Mouse (Mus musculus): ENCODE measurements around the gene Acer2. TPM values are rescaled to one million over a fixed set of nuclear protein-coding genes. Genes with fewer than 3 reads are reported as not detected.

Acer2 gene
- polyA plus RNA-seq, 1 experiment: 8.8 TPM

DNA sequence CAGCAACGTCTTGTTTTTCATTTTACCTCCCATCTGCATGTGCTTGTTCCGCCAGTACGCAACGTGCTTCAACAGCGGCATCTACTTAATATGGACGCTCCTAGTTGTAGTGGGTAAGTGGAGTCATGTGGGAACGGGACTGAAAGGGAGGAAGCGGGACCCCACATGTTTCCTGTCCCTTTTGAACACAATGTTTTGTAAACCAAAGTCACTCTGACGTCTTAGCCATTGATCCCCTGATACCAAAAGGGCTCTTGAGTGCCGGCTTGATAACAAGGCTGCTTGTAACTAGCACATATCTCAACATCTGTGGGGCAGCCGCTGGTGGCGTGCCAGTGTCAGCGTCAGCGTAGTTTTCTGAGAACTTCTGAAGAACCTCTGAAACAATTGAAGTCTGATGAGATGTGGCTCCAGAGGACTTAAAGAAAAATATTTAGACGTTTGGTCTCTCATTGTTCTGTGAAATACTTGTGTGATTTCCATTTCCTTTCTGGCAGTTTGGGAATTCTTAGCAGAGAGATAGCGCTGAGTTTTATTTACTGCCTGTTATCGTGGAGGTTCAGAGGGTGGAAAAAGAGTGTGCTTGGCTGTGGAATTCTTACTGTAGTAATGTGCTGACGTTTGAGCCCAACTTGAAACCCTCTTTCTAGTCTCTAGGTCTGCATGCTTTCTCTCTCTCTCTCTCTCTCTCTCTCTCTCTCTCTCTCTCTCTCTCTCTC is 12.1 kb downstream of the Acer2 start:
- 11% methylated on average over 18 of the region's 18 CpGs for WGBS
- TF ChIP-seq POLR2A (IDR thresholded peaks at IDR 0.05; ENCODE audit: low read depth, low read length): no peak
- TF ChIP-seq CTCF (IDR thresholded peaks at IDR 0.05; ENCODE audit: extremely low read depth, insufficient read length, insufficient replicate concordance, low read depth, low read length): no peak

DNA sequence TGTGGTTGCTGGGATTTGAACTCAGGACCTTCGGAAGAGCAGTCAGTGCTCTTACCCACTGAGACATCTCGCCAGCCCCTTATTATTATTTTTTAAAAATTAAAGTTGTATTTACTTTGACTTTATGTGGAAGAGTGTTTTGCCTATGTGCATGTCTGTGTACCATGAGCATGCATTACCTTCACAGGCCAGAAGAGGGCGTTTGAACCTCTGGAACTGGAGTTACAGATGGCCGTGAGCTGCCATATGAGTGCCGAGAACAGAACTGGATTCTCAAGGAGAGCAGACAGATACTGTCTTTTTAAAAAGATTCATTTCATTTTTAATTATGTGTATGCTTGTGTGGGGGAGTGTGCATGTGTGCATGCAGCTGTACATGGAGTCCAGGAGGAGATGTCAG is 13.7 kb downstream of the Acer2 start:
- WGBS: 78% methylated on average over 5 of the region's 5 CpGs
- H3K4me1 ChIP-seq (ENCODE audit: control insufficient read depth, insufficient read depth, insufficient read length, low read length): 0 out of 2 replicates have a peak, but pooled peaks cover 4% of the 10 kb centered on the region

More for the DNA sequence above, 12.1 kb downstream of the Acer2 start:
- Histone ChIP-seq H3K36me3 (ENCODE audit: control insufficient read depth, insufficient read depth, low read length) (no peaks in the 10 kb centered on the region), H3K4me3 (ENCODE audit: low read depth, low read length) (peak overlapping the region; percentile 39), H3K27ac (ENCODE audit: insufficient read depth, low read depth, low read length) (peak overlapping the region; percentile 23), H3K4me1 (ENCODE audit: control insufficient read depth, insufficient read depth, insufficient read length, low read length) (0 out of 2 replicates have a peak, but pooled peaks cover 4% of the 10 kb centered on the region), H3K27me3 (ENCODE audit: control insufficient read depth, insufficient read depth, low read length) (no peaks in the 10 kb centered on the region)

DNA sequence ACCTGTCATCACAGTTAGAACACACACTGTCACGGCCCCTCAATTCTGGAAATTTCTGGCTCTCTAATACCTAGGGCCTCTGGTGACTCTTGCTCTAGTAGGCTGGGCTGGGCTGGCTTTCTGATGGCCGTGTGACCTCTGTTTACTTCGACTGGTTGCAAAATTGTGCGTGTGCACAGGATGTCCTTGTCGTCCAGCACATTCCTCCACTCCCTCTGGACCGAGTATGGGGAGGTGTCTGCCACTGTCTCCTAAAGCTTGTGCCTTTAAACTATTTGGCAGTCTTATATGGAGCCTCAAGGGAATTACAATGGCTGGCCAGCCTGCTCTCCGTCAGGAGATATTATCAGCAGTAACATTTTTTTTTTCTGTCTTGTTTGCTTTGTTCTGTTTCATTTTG is 23.2 kb downstream of the Acer2 start:
- Histone ChIP-seq H3K27ac (ENCODE audit: insufficient read depth, low read depth, low read length) (no peak overlapping the region), H3K4me3 (ENCODE audit: low read depth, low read length) (no peak overlapping the region), H3K27me3 (ENCODE audit: control insufficient read depth, insufficient read depth, low read length) (no peaks in the 10 kb centered on the region), H3K4me1 (ENCODE audit: control insufficient read depth, insufficient read depth, insufficient read length, low read length) (peaks cover 7% of the 10 kb centered on the region; the same call in 1 of the 2 replicates), H3K36me3 (ENCODE audit: control insufficient read depth, insufficient read depth, low read length) (no peaks in the 10 kb centered on the region)
- 76% methylated on average over 7 of the region's 7 CpGs for WGBS
- no peak for TF ChIP-seq POLR2A (IDR thresholded peaks at IDR 0.05; ENCODE audit: low read depth, low read length)
- TF ChIP-seq CTCF (IDR thresholded peaks at IDR 0.05; ENCODE audit: extremely low read depth, insufficient read length, insufficient replicate concordance, low read depth, low read length): no peak

More for the DNA sequence above, 13.7 kb downstream of the Acer2 start:
- no peak overlapping the region for H3K27ac ChIP-seq (ENCODE audit: insufficient read depth, low read depth, low read length)
- H3K36me3 ChIP-seq (ENCODE audit: control insufficient read depth, insufficient read depth, low read length): no peaks in the 10 kb centered on the region
- no peak overlapping the region for H3K4me3 ChIP-seq (ENCODE audit: low read depth, low read length)
- H3K27me3 ChIP-seq (ENCODE audit: control insufficient read depth, insufficient read depth, low read length): no peaks in the 10 kb centered on the region
- TF ChIP-seq CTCF (IDR thresholded peaks at IDR 0.05; ENCODE audit: extremely low read depth, insufficient read length, insufficient replicate concordance, low read depth, low read length): peak; percentile 19; the same call in 1 of the 2 replicates
- no peak for TF ChIP-seq POLR2A (IDR thresholded peaks at IDR 0.05; ENCODE audit: low read depth, low read length)

DNA sequence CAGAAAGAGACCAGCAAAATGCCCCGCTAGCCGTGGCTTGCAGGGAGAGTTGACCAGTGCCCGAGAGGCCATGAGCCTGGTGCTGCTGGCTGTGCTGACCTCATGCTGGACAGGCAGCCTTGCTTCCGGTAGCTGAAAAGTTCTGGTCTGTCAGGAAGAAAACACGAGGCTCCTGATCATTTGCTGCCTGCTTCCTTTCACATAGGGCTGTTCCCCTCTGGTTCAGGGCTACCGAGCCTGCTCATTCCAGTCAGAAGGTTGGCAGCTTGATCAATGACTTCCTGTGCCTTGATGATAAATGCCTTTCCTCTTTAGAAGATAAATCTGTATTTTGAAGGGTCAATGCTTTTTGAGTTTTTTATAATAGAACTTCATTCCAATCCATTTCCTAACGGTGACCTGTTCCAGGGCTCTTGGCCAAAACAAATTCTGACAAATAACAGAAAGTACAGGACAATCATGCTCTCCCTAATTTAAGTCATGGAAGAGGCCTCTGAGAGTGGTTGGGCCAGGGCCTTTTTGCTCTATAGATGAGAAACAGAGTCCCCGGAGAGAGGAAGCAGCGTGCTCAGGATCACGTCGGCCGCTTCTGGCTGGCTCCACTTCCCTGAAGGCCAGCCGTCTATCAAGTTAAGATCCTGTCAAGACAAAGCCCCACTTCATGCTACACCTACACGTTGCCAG is 24.7 kb downstream of the Acer2 start:
- TF ChIP-seq POLR2A (IDR thresholded peaks at IDR 0.05; ENCODE audit: low read depth, low read length) (no peak), CTCF (IDR thresholded peaks at IDR 0.05; ENCODE audit: extremely low read depth, insufficient read length, insufficient replicate concordance, low read depth, low read length) (no peak)
- no peak overlapping the region for H3K4me3 ChIP-seq (ENCODE audit: low read depth, low read length)
- H3K27ac ChIP-seq (ENCODE audit: insufficient read depth, low read depth, low read length): 0 out of 2 replicates have a peak overlapping the region, but pooled peaks have one; percentile 1
- no peaks in the 10 kb centered on the region for H3K27me3 ChIP-seq (ENCODE audit: control insufficient read depth, insufficient read depth, low read length)
- WGBS: 59% methylated on average over 14 of the region's 14 CpGs
- peaks cover 7% of the 10 kb centered on the region; the same call in 1 of the 2 replicates for H3K4me1 ChIP-seq (ENCODE audit: control insufficient read depth, insufficient read depth, insufficient read length, low read length)
- H3K36me3 ChIP-seq (ENCODE audit: control insufficient read depth, insufficient read depth, low read length): no peaks in the 10 kb centered on the region

DNA sequence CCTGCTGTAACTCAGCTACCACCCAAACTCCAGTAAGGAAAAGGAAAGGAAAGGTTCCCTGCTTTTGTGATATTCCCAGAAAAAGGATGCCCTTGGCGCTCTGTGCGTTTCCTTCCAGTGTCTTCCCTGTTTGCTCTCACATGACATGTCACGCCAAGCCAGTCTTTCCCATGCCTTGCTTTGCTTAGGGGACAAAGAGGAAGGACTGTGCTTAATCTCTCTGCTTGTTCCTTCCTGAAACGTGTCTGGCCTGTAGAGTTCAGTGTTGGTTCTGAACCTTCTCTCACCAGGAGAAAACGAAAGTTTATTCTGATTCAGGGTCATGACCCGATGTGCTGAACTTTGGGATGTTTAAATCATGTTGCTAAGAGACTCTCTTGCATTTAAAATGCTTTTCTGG is 28.2 kb downstream of the Acer2 start:
- no peak for TF ChIP-seq POLR2A (IDR thresholded peaks at IDR 0.05; ENCODE audit: low read depth, low read length)
- no peak for TF ChIP-seq CTCF (IDR thresholded peaks at IDR 0.05; ENCODE audit: extremely low read depth, insufficient read length, insufficient replicate concordance, low read depth, low read length)
- peak overlapping the region; percentile 44; the same call in 1 of the 2 replicates for H3K27ac ChIP-seq (ENCODE audit: insufficient read depth, low read depth, low read length)
- no peak overlapping the region for H3K4me3 ChIP-seq (ENCODE audit: low read depth, low read length)
- no peaks in the 10 kb centered on the region for H3K36me3 ChIP-seq (ENCODE audit: control insufficient read depth, insufficient read depth, low read length)
- H3K27me3 ChIP-seq (ENCODE audit: control insufficient read depth, insufficient read depth, low read length): no peaks in the 10 kb centered on the region
- peaks cover 7% of the 10 kb centered on the region; the same call in 1 of the 2 replicates for H3K4me1 ChIP-seq (ENCODE audit: control insufficient read depth, insufficient read depth, insufficient read length, low read length)
- 38% methylated on average over 6 of the region's 6 CpGs for whole genome bisulfite sequencing

DNA sequence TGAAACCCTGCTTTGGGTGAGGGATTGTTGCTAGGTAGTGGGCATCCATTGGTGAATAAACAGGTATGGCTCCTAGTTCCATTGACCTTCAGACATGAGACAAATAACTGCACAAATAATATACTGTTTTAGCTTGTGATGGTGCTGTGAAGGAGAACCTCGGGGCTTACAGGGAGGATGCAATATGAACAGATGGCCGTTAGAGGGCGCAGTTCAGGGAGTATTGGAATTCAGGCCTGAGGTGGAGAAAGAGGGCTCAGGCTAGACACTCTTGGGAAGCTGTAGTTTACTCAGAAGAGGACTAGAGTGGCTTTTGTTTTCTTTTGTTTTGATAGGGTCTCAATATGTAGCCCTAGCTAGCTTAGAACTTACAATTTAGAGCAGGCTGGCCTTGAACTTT is 30.8 kb downstream of the Acer2 start:
- H3K27me3 ChIP-seq (ENCODE audit: control insufficient read depth, insufficient read depth, low read length): no peaks in the 10 kb centered on the region
- no peaks in the 10 kb centered on the region for H3K36me3 ChIP-seq (ENCODE audit: control insufficient read depth, insufficient read depth, low read length)
- 38% methylated on average over 3 of the region's 3 CpGs for WGBS
- peaks cover 7% of the 10 kb centered on the region; the same call in 1 of the 2 replicates for H3K4me1 ChIP-seq (ENCODE audit: control insufficient read depth, insufficient read depth, insufficient read length, low read length)
- H3K4me3 ChIP-seq (ENCODE audit: low read depth, low read length): no peak overlapping the region
- TF ChIP-seq CTCF (IDR thresholded peaks at IDR 0.05; ENCODE audit: extremely low read depth, insufficient read length, insufficient replicate concordance, low read depth, low read length) (peak; percentile 43; the same call in 1 of the 2 replicates), POLR2A (IDR thresholded peaks at IDR 0.05; ENCODE audit: low read depth, low read length) (no peak)
- no peak overlapping the region for H3K27ac ChIP-seq (ENCODE audit: insufficient read depth, low read depth, low read length)

DNA sequence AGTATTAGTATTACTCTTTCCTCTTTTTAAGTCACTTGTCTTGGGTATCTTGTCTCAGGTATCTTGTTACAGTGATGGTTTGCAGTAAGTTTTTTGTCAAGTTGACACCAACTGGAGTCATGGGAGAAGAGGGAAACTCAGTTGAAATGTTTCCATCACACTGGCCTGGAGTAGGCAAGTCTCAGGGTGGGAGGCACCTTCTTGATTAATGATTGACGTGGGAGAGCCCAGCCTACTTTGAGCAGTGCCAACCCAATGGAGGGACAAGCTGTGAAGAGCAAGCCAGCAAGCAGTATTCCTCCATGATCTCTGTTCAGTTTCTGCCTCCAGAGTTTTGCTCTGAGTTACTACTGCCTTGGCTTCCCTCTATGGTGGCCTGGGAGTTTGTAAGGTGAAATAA is 31.7 kb downstream of the Acer2 start:
- WGBS: 92% methylated on average over 1 of the region's 1 CpGs
- no peaks in the 10 kb centered on the region for H3K36me3 ChIP-seq (ENCODE audit: control insufficient read depth, insufficient read depth, low read length)
- TF ChIP-seq POLR2A (IDR thresholded peaks at IDR 0.05; ENCODE audit: low read depth, low read length) (no peak), CTCF (IDR thresholded peaks at IDR 0.05; ENCODE audit: extremely low read depth, insufficient read length, insufficient replicate concordance, low read depth, low read length) (no peak)
- H3K27ac ChIP-seq (ENCODE audit: insufficient read depth, low read depth, low read length): no peak overlapping the region
- H3K4me3 ChIP-seq (ENCODE audit: low read depth, low read length): no peak overlapping the region
- H3K27me3 ChIP-seq (ENCODE audit: control insufficient read depth, insufficient read depth, low read length): no peaks in the 10 kb centered on the region
- peaks cover 8% of the 10 kb centered on the region; the same call in 1 of the 2 replicates for H3K4me1 ChIP-seq (ENCODE audit: control insufficient read depth, insufficient read depth, insufficient read length, low read length)

Measured in small intestine, adult 2 months (tissue).